Mouse (Mus musculus) kidney, embryonic 15.5 days (tissue): ENCODE data around the gene Tmem140. TPM values are rescaled to one million over a fixed set of nuclear protein-coding genes. Genes with fewer than 3 reads are reported as not detected.

Source experiments
- ATAC-seq: fragments of 200-750 bp; cut with Nextera tagmentation; replicated peaks from 2 replicates; pipeline ENCODE4 v1.8.0; 2017; ENCODE audit warnings: moderate TSS enrichment; ENCODE audit not compliant: low FRiP score
- H3K27ac ChIP-seq: fragments of 300-500 bp; sonication (generic); 2 replicates; pipeline ENCODE4 v1.5.1; 2015; ENCODE audit warnings: mild to moderate bottlenecking, inconsistent platforms
- H3K27me3 ChIP-seq: fragments of 300-500 bp; sonication (generic); 2 replicates; pipeline ENCODE4 v1.6.1; 2015; ENCODE audit warnings: inconsistent platforms
- H3K36me3 ChIP-seq: fragments of 300-500 bp; sonication (generic); 2 replicates; pipeline ENCODE4 v1.6.1; 2015; ENCODE audit warnings: inconsistent platforms
- H3K4me1 ChIP-seq: fragments of 300-500 bp; sonication (generic); 2 replicates; pipeline ENCODE4 v1.6.1; 2015; ENCODE audit warnings: inconsistent platforms
- H3K4me2 ChIP-seq: fragments of 300-500 bp; sonication (generic); 2 replicates; pipeline ENCODE4 v1.6.1; 2015; ENCODE audit warnings: moderate library complexity, mild to moderate bottlenecking, inconsistent platforms
- H3K4me3 ChIP-seq: fragments of 300-500 bp; sonication (generic); replicated peaks from 2 replicates; pipeline ENCODE4 v1.5.1; 2015; ENCODE audit warnings: mild to moderate bottlenecking, inconsistent platforms
- H3K9ac ChIP-seq: fragments of 300-500 bp; sonication (generic); 2 replicates; pipeline ENCODE4 v1.6.1; 2015; ENCODE audit warnings: mild to moderate bottlenecking, inconsistent platforms
- H3K9me3 ChIP-seq: fragments of 300-500 bp; sonication (generic); replicated peaks from 2 replicates; pipeline ENCODE4 v1.6.1; 2016; ENCODE audit warnings: inconsistent platforms
- WGBS: fragments of 180-500 bp; shearing (Covaris S2); methylation state at CpG from one replicate; pipeline ENCODE4 v1.1.7; 2015; ENCODE audit warnings: mixed read lengths; 5-methylcytosine and 5-hydroxymethylcytosine counted together
- polyA plus RNA-seq: library from polyadenylated mRNA; unstranded; fragments of >200 nt; fragmentation: Nextera tagmentation; extraction: Ambion mirVana; gene quantifications from 2 replicates; pipeline ENCODE4 v1.2.1, GENCODE M21; 2015

Tmem140 gene
- polyA plus RNA-seq, 1 experiment from 2014 or later, result 2.3 TPM

- Histone ChIP-seq H3K27me3 (no peaks in the 10 kb centered on the region), H3K36me3 (peaks cover 32% of the 10 kb centered on the region), H3K9me3 (no peaks in the 10 kb centered on the region), H3K4me2 (peak within 1 kb of the TSS; percentile 70), H3K27ac (peak within 1 kb of the TSS; percentile 97), H3K4me3 (peak within 1 kb of the TSS; percentile 83), H3K9ac (peak within 1 kb of the TSS; percentile 96), H3K4me1 (peaks cover 42% of the 10 kb centered on the region)
- ATAC-seq, result peak; percentile 91
- WGBS, result under 1% methylated on average over 56 of the region's 56 CpGs
Measured at GRCm38 (mm10) chr6:34877509-34878321, 14.8 kb downstream of the Tmem140 start, which contains the start of gene Cyren. Gene Cyren, minus strand, starts transcription at chr6:34878060.

GRCm38 (mm10) chr6:34879101-34879740 is 16.3 kb downstream of the Tmem140 start:
- no peak overlapping the region for H3K4me3 ChIP-seq
- no peaks in the 10 kb centered on the region for H3K27me3 ChIP-seq
- H3K4me2 ChIP-seq, result no peak overlapping the region
- no peak overlapping the region for H3K27ac ChIP-seq
- WGBS, result 87% methylated on average over 16 of the region's 16 CpGs
- no peak overlapping the region for H3K9ac ChIP-seq
- H3K36me3 ChIP-seq, result peaks cover 45% of the 10 kb centered on the region
- H3K4me1 ChIP-seq, result peaks cover 36% of the 10 kb centered on the region
- H3K9me3 ChIP-seq, result no peaks in the 10 kb centered on the region
- ATAC-seq, result no peak

- no peak overlapping the region for H3K4me3 ChIP-seq
- H3K9me3 ChIP-seq, result no peaks in the 10 kb centered on the region
- H3K36me3 ChIP-seq, result peaks cover 50% of the 10 kb centered on the region
- 52% methylated on average over 6 of the region's 6 CpGs for WGBS
- ATAC-seq, result no peak
- H3K27me3 ChIP-seq, result no peaks in the 10 kb centered on the region
- H3K27ac ChIP-seq, result no peak overlapping the region
- H3K4me1 ChIP-seq, result peaks cover 29% of the 10 kb centered on the region
- no peak overlapping the region for H3K9ac ChIP-seq
- no peak overlapping the region for H3K4me2 ChIP-seq
Measured at GRCm38 (mm10) chr6:34879911-34880475, 17.0 kb downstream of the Tmem140 start.

GRCm38 (mm10) chr6:34884724-34885123 is 21.8 kb downstream of the Tmem140 start:
- H3K4me1 ChIP-seq, result peaks cover 14% of the 10 kb centered on the region
- no peak overlapping the region for H3K4me2 ChIP-seq
- no peaks in the 10 kb centered on the region for H3K9me3 ChIP-seq
- H3K27ac ChIP-seq, result no peak overlapping the region
- no peak overlapping the region for H3K9ac ChIP-seq
- 85% methylated on average over 7 of the region's 7 CpGs for WGBS
- no peak overlapping the region for H3K4me3 ChIP-seq
- no peak for ATAC-seq
- peaks cover 73% of the 10 kb centered on the region for H3K36me3 ChIP-seq
- no peaks in the 10 kb centered on the region for H3K27me3 ChIP-seq

- WGBS, result 77% methylated on average over 6 of the region's 6 CpGs
- H3K27ac ChIP-seq, result no peak overlapping the region
- H3K9me3 ChIP-seq, result no peaks in the 10 kb centered on the region
- no peak for ATAC-seq
- H3K4me2 ChIP-seq, result no peak overlapping the region
- H3K4me3 ChIP-seq, result no peak overlapping the region
- H3K36me3 ChIP-seq, result peaks cover 76% of the 10 kb centered on the region
- H3K27me3 ChIP-seq, result no peaks in the 10 kb centered on the region
- peaks cover 14% of the 10 kb centered on the region for H3K4me1 ChIP-seq
- H3K9ac ChIP-seq, result no peak overlapping the region
Measured at GRCm38 (mm10) chr6:34887131-34887850, 24.3 kb downstream of the Tmem140 start.

GRCm38 (mm10) chr6:34889185-34889584 is 26.2 kb downstream of the Tmem140 start:
- Histone ChIP-seq H3K4me2 (no peak overlapping the region), H3K4me3 (no peak overlapping the region), H3K27me3 (no peaks in the 10 kb centered on the region), H3K9ac (no peak overlapping the region), H3K27ac (0 out of 2 replicates have a peak overlapping the region, but pooled peaks have one; percentile 61), H3K9me3 (no peaks in the 10 kb centered on the region), H3K36me3 (peaks cover 77% of the 10 kb centered on the region), H3K4me1 (peaks cover 14% of the 10 kb centered on the region)
- peak; percentile 76 for ATAC-seq
- 39% methylated on average over 4 of the region's 4 CpGs for WGBS

- 85% methylated on average over 7 of the region's 7 CpGs for WGBS
- no peak for ATAC-seq
- Histone ChIP-seq H3K4me1 (no peaks in the 10 kb centered on the region), H3K36me3 (peaks cover 86% of the 10 kb centered on the region), H3K9me3 (no peaks in the 10 kb centered on the region), H3K27ac (no peak overlapping the region), H3K4me2 (no peak overlapping the region), H3K27me3 (no peaks in the 10 kb centered on the region), H3K4me3 (no peak overlapping the region), H3K9ac (no peak overlapping the region)
Measured at GRCm38 (mm10) chr6:34895569-34895968, 32.6 kb downstream of the Tmem140 start.

- Histone ChIP-seq H3K4me1 (no peaks in the 10 kb centered on the region), H3K27me3 (no peaks in the 10 kb centered on the region), H3K27ac (no peak overlapping the region), H3K4me3 (no peak overlapping the region), H3K9ac (no peak overlapping the region), H3K36me3 (peaks cover 86% of the 10 kb centered on the region), H3K4me2 (no peak overlapping the region), H3K9me3 (no peaks in the 10 kb centered on the region)
- 55% methylated on average over 16 of the region's 16 CpGs for WGBS
- ATAC-seq, result no peak
Measured at GRCm38 (mm10) chr6:34896168-34896780, 33.3 kb downstream of the Tmem140 start.

- ATAC-seq, result no peak
- Histone ChIP-seq H3K27me3 (no peaks in the 10 kb centered on the region), H3K4me3 (no peak overlapping the region), H3K4me2 (no peak overlapping the region), H3K36me3 (peaks cover 82% of the 10 kb centered on the region), H3K27ac (no peak overlapping the region), H3K9me3 (no peaks in the 10 kb centered on the region), H3K9ac (no peak overlapping the region), H3K4me1 (peaks cover 13% of the 10 kb centered on the region)
- WGBS, result 83% methylated on average over 2 of the region's 2 CpGs
Measured at GRCm38 (mm10) chr6:34899127-34899526, 36.2 kb downstream of the Tmem140 start.

- 74% methylated on average over 2 of the region's 2 CpGs for WGBS
- Histone ChIP-seq H3K36me3 (peaks cover 82% of the 10 kb centered on the region), H3K4me2 (no peak overlapping the region)
Measured at GRCm38 (mm10) chr6:34900990-34901389, 38.0 kb downstream of the Tmem140 start.

GRCm38 (mm10) chr6:34901911-34902444 is 39.0 kb downstream of the Tmem140 start:
- Histone ChIP-seq H3K9ac (no peak overlapping the region), H3K27ac (no peak overlapping the region), H3K4me3 (no peak overlapping the region), H3K27me3 (no peaks in the 10 kb centered on the region), H3K9me3 (no peaks in the 10 kb centered on the region), H3K4me1 (peaks cover 22% of the 10 kb centered on the region), H3K36me3 (peaks cover 90% of the 10 kb centered on the region), H3K4me2 (no peak overlapping the region)
- ATAC-seq, result no peak; the same call in 1 of the 2 replicates
- WGBS, result 69% methylated on average over 9 of the region's 9 CpGs

More at GRCm38 (mm10) chr6:34900990-34901389, 38.0 kb downstream of the Tmem140 start:
- no peak for ATAC-seq
- no peak overlapping the region for H3K27ac ChIP-seq
- H3K4me3 ChIP-seq, result no peak overlapping the region
- H3K27me3 ChIP-seq, result no peaks in the 10 kb centered on the region
- no peak overlapping the region for H3K9ac ChIP-seq
- H3K4me1 ChIP-seq, result peaks cover 17% of the 10 kb centered on the region
- H3K9me3 ChIP-seq, result no peaks in the 10 kb centered on the region
